Mouse (Mus musculus) midbrain, embryonic 14.5 days (tissue): ENCODE measurements at regions not wholly inside any gene's neighbourhood (a gene's known extent, or its start where the extent isn't known, plus 50 kb on each side); places are given as distances from the start of the nearest gene placed in this dataset.
"Not testable (repeated sequence)": the region's sequence is repeated elsewhere in the genome, so short reads cannot be mapped to it uniquely, and the experiment has no call there.

Experiments used
- ATAC-seq: fragments of 200-750 bp; cut with Nextera tagmentation; 2 replicates; pipeline ENCODE4 v1.8.0; 2017; ENCODE audit warnings: moderate number of reproducible peaks, moderate library complexity; ENCODE audit not compliant: low FRiP score, low TSS enrichment
- DNase-seq: peaks from one replicate; pipeline ENCODE4 v3.0.0-alpha.2; 2015
- H3K27ac ChIP-seq: fragments of 300-500 bp; sonication (generic); replicated peaks from 2 replicates; pipeline ENCODE4 v1.5.1; 2014; ENCODE audit warnings: mild to moderate bottlenecking, low read depth, low read length, moderate library complexity
- H3K27me3 ChIP-seq: fragments of 300-500 bp; sonication (generic); 2 replicates; pipeline ENCODE4 v1.6.1; 2014; ENCODE audit warnings: low read length, control low read depth, mixed read lengths; ENCODE audit not compliant: control insufficient read depth, insufficient read depth
- H3K36me3 ChIP-seq: fragments of 300-500 bp; sonication (generic); 2 replicates; pipeline ENCODE4 v1.6.1; 2014; ENCODE audit warnings: low read length, control low read depth; ENCODE audit not compliant: control insufficient read depth, insufficient read depth
- H3K4me1 ChIP-seq: fragments of 300-500 bp; sonication (generic); 2 replicates; pipeline ENCODE4 v1.6.1; 2014; ENCODE audit warnings: mild to moderate bottlenecking, antibody characterized with exemption, low read length, control low read depth; ENCODE audit not compliant: control insufficient read depth, insufficient read depth
- H3K4me2 ChIP-seq: fragments of 300-500 bp; sonication (generic); 2 replicates; pipeline ENCODE4 v1.6.1; 2014; ENCODE audit warnings: mild to moderate bottlenecking, low read length, moderate library complexity
- H3K4me3 ChIP-seq: fragments of 300-500 bp; sonication (generic); replicated peaks from 2 replicates; pipeline ENCODE4 v1.5.1; 2014; ENCODE audit warnings: low read depth, low read length
- H3K9ac ChIP-seq: fragments of 300-500 bp; sonication (generic); replicated peaks from 2 replicates; pipeline ENCODE4 v1.6.1; 2014; ENCODE audit warnings: mild to moderate bottlenecking, low read length, moderate library complexity
- H3K9me3 ChIP-seq: fragments of 300-500 bp; sonication (generic); 2 replicates; pipeline ENCODE4 v1.6.1; 2016; ENCODE audit warnings: low read length, control low read depth, mixed read lengths; ENCODE audit not compliant: control insufficient read depth
- WGBS: fragments of 180-500 bp; shearing (Covaris S2); extraction: QIAGEN DNeasy Blood & Tissue Kit; methylation state at CpG from one replicate; pipeline ENCODE4 v1.1.7; 2014; 5-methylcytosine and 5-hydroxymethylcytosine counted together

GRCm38 (mm10) chr16:93328680-93329395, 275.0 kb downstream of the Setd4 start:
- H3K36me3 ChIP-seq: no peaks in the 10 kb centered on the region
- H3K4me2 ChIP-seq: no peak overlapping the region
- H3K9ac ChIP-seq: no peak overlapping the region
- no peak overlapping the region for H3K27ac ChIP-seq
- 38% methylated on average over 13 of the region's 13 CpGs for WGBS
- ATAC-seq: no peak
- H3K4me3 ChIP-seq: no peak overlapping the region
- peaks cover 7% of the 10 kb centered on the region; the same call in 1 of the 2 replicates for H3K9me3 ChIP-seq
- no peak for DNase-seq
- H3K27me3 ChIP-seq: no peaks in the 10 kb centered on the region
- no peaks in the 10 kb centered on the region for H3K4me1 ChIP-seq

GRCm38 (mm10) chr16:93324911-93325310, 279.0 kb downstream of the Setd4 start:
- DNase-seq (no peak), ATAC-seq (no peak)
- Histone ChIP-seq H3K9me3 (peaks cover 7% of the 10 kb centered on the region; the same call in 1 of the 2 replicates), H3K27ac (no peak overlapping the region), H3K4me3 (no peak overlapping the region), H3K4me2 (no peak overlapping the region), H3K4me1 (no peaks in the 10 kb centered on the region), H3K9ac (no peak overlapping the region), H3K27me3 (no peaks in the 10 kb centered on the region), H3K36me3 (no peaks in the 10 kb centered on the region)
- WGBS: 89% methylated on average over 5 of the region's 5 CpGs

- Histone ChIP-seq H3K27ac (no peak overlapping the region), H3K4me3 (no peak overlapping the region), H3K9ac (no peak overlapping the region), H3K4me1 (no peaks in the 10 kb centered on the region), H3K9me3 (peaks cover 7% of the 10 kb centered on the region; the same call in 1 of the 2 replicates), H3K27me3 (no peaks in the 10 kb centered on the region), H3K4me2 (no peak overlapping the region), H3K36me3 (no peaks in the 10 kb centered on the region)
- whole genome bisulfite sequencing: 63% methylated on average over 5 of the region's 5 CpGs
- ATAC-seq (no peak), DNase-seq (peak; percentile 33)
These were observed 280.7 kb downstream of the Setd4 start for GRCm38 (mm10) chr16:93323172-93323571.

- 83% methylated on average over 5 of the region's 5 CpGs for WGBS
- Histone ChIP-seq H3K36me3 (no peaks in the 10 kb centered on the region), H3K4me2 (no peak overlapping the region), H3K4me1 (no peaks in the 10 kb centered on the region), H3K4me3 (no peak overlapping the region), H3K27ac (no peak overlapping the region), H3K9ac (no peak overlapping the region), H3K27me3 (no peaks in the 10 kb centered on the region), H3K9me3 (peaks cover 4% of the 10 kb centered on the region; the same call in 1 of the 2 replicates)
- ATAC-seq (no peak), DNase-seq (no peak)
These were observed 284.3 kb downstream of the Setd4 start for GRCm38 (mm10) chr16:93319581-93319980.

- no peak for DNase-seq
- H3K4me2 ChIP-seq: no peak overlapping the region
- H3K27ac ChIP-seq: no peak overlapping the region
- ATAC-seq: no peak
- 84% methylated on average over 12 of the region's 12 CpGs for WGBS
- H3K36me3 ChIP-seq: no peaks in the 10 kb centered on the region
- no peaks in the 10 kb centered on the region for H3K4me1 ChIP-seq
- 0 out of 2 replicates have a peak, but pooled peaks cover 2% of the 10 kb centered on the region for H3K9me3 ChIP-seq
- H3K27me3 ChIP-seq: no peaks in the 10 kb centered on the region
- H3K4me3 ChIP-seq: no peak overlapping the region
- H3K9ac ChIP-seq: no peak overlapping the region
These were observed 292.2 kb downstream of the Setd4 start for GRCm38 (mm10) chr16:93311644-93312043.

GRCm38 (mm10) chr16:93308666-93309360, 295.1 kb downstream of the Setd4 start:
- H3K36me3 ChIP-seq: no peaks in the 10 kb centered on the region
- ATAC-seq (no peak), DNase-seq (no peak)
- no peaks in the 10 kb centered on the region for H3K4me1 ChIP-seq
- H3K27ac ChIP-seq: no peak overlapping the region
- no peaks in the 10 kb centered on the region for H3K27me3 ChIP-seq
- H3K4me2 ChIP-seq: no peak overlapping the region
- H3K4me3 ChIP-seq: no peak overlapping the region
- H3K9ac ChIP-seq: no peak overlapping the region
- H3K9me3 ChIP-seq: 0 out of 2 replicates have a peak, but pooled peaks cover 2% of the 10 kb centered on the region
- WGBS: 88% methylated on average over 2 of the region's 2 CpGs

- no peak for ATAC-seq
- no peak overlapping the region for H3K4me3 ChIP-seq
These were observed 296.9 kb downstream of the Setd4 start for GRCm38 (mm10) chr16:93306951-93307350.

GRCm38 (mm10) chr16:93306140-93306539, 297.7 kb downstream of the Setd4 start:
- 39% methylated on average over 7 of the region's 7 CpGs for WGBS
- H3K9me3 ChIP-seq, DNase-seq, H3K36me3 ChIP-seq, H3K27me3 ChIP-seq, H3K4me2 ChIP-seq, H3K4me1 ChIP-seq, ATAC-seq, H3K9ac ChIP-seq, H3K27ac ChIP-seq, H3K4me3 ChIP-seq: not testable (repeated sequence)

More at GRCm38 (mm10) chr16:93306951-93307350, 296.9 kb downstream of the Setd4 start:
- no peak overlapping the region for H3K4me2 ChIP-seq
- H3K27me3 ChIP-seq: no peaks in the 10 kb centered on the region
- H3K4me1 ChIP-seq: no peaks in the 10 kb centered on the region
- H3K9ac ChIP-seq: no peak overlapping the region
- no peak overlapping the region for H3K27ac ChIP-seq
- H3K9me3 ChIP-seq: 0 out of 2 replicates have a peak, but pooled peaks cover 2% of the 10 kb centered on the region
- no peak for DNase-seq
- 95% methylated on average over 18 of the region's 18 CpGs for WGBS
- H3K36me3 ChIP-seq: no peaks in the 10 kb centered on the region
